Mouse (Mus musculus): ENCODE data around the gene Olfr1305. TPM values are rescaled to one million over a fixed set of nuclear protein-coding genes. Genes with fewer than 3 reads are reported as not detected.

Olfr1305 gene
- not detected in 2 replicates for polyA plus RNA-seq (2015; fragmentation: Nextera tagmentation; extraction: Ambion mirVana)

- no peak for DNase-seq (ENCODE audit: low spot score)
These were observed at the start of gene Olfr1305 for GRCm38 (mm10) chr2:111877049-111877448. Gene Olfr1305, minus strand, starts transcription at chr2:111877149.

DNA sequence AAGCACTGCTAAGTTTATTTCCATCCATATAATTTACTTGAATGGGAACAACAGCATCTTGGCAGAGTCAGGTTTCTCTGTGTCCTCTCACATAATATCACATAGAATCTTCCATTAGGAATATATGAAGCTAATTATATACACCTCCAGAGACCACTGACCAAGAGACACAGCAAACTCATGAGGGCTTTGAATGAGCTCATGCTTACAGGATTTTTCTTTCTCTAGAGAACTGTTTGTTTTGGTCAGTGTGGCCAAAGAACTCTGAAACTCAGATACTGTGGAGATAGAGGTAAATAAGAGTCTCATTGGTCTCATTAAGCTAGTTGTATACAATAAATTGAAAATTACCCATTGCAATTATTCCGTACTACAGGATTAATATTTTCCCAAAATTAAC is 39.2 kb upstream of the Olfr1305 start, which contains the start of gene Olfr1306:
Gene Olfr1306 (minus strand): TSS at position 101 of the 400 bp plus-strand sequence.
- no peak for DNase-seq (ENCODE audit: low spot score)

GRCm38 (mm10) chr2:111820240-111820639 is 56.7 kb downstream of the Olfr1305 start, which contains the start of gene Olfr1303:
Gene Olfr1303, minus strand, starts transcription at chr2:111820340.
- DNase-seq (ENCODE audit: low spot score), result no peak

Other genes with a start within 250 kb of the Olfr1305 start
- not detected in 2 replicates for gene Olfr1298, start 227.9 kb downstream of the Olfr1305 start, polyA plus RNA-seq (2015; fragmentation: Nextera tagmentation; extraction: Ambion mirVana)
- not detected in 2 replicates for gene Olfr1299, start 215.7 kb downstream of the Olfr1305 start, polyA plus RNA-seq (2015; fragmentation: Nextera tagmentation; extraction: Ambion mirVana)
- gene Olfr1301, start 126.1 kb downstream of the Olfr1305 start, polyA plus RNA-seq (2015; fragmentation: Nextera tagmentation; extraction: Ambion mirVana), result not detected in 2 replicates
- not detected in 2 replicates for gene Olfr1302, start 99.7 kb downstream of the Olfr1305 start, polyA plus RNA-seq (2015; fragmentation: Nextera tagmentation; extraction: Ambion mirVana)
- not detected in 2 replicates for gene Olfr1303, start 56.8 kb downstream of the Olfr1305 start, polyA plus RNA-seq (2015; fragmentation: Nextera tagmentation; extraction: Ambion mirVana)
- gene Olfr1306, start 39.1 kb upstream of the Olfr1305 start, polyA plus RNA-seq (2015; fragmentation: Nextera tagmentation; extraction: Ambion mirVana), result not detected in 2 replicates
- gene Olfr1307, start 72.3 kb upstream of the Olfr1305 start, polyA plus RNA-seq (2015; fragmentation: Nextera tagmentation; extraction: Ambion mirVana), result not detected in 2 replicates
- not detected in 2 replicates for gene Olfr1308, start 87.8 kb upstream of the Olfr1305 start, polyA plus RNA-seq (2015; fragmentation: Nextera tagmentation; extraction: Ambion mirVana)
- not detected in 2 replicates for gene Olfr1309, start 113.1 kb upstream of the Olfr1305 start, polyA plus RNA-seq (2015; fragmentation: Nextera tagmentation; extraction: Ambion mirVana)
- gene Olfr1310, start 135.6 kb upstream of the Olfr1305 start, polyA plus RNA-seq (2015; fragmentation: Nextera tagmentation; extraction: Ambion mirVana), result not detected in 2 replicates
- not detected in 2 replicates for gene Olfr1311, start 147.3 kb upstream of the Olfr1305 start, polyA plus RNA-seq (2015; fragmentation: Nextera tagmentation; extraction: Ambion mirVana)
- gene Olfr1312, start 173.1 kb upstream of the Olfr1305 start, polyA plus RNA-seq (2015; fragmentation: Nextera tagmentation; extraction: Ambion mirVana), result not detected in 2 replicates
- gene Olfr1313, start 200.7 kb upstream of the Olfr1305 start, polyA plus RNA-seq (2015; fragmentation: Nextera tagmentation; extraction: Ambion mirVana), result not detected in 2 replicates
- not detected in 2 replicates for gene Olfr1314, start 219.6 kb upstream of the Olfr1305 start, polyA plus RNA-seq (2015; fragmentation: Nextera tagmentation; extraction: Ambion mirVana)
- not detected in 2 replicates for gene Olfr1315-ps1, start 238.3 kb upstream of the Olfr1305 start, polyA plus RNA-seq (2015; fragmentation: Nextera tagmentation; extraction: Ambion mirVana)

Measured in thymus, postnatal 0 days (tissue).